Mouse (Mus musculus) small intestine, adult 2 months (tissue): Measurements from ENCODE around the gene Rbl2.

Experiments
- CTCF ChIP-seq: fragments of 200-500 bp; IDR thresholded peaks from 2 replicates; pipeline ENCODE4 v1.5.1; 2012; ENCODE audit warnings: low read depth, mild to moderate bottlenecking, control low read depth, inconsistent platforms, low read length, moderate library complexity, mixed read lengths; ENCODE audit not compliant: insufficient replicate concordance, insufficient read length; ENCODE audit errors: extremely low read depth
- POLR2A ChIP-seq: fragments of 200-500 bp; IDR thresholded peaks from 2 replicates; pipeline ENCODE4 v1.6.1; 2012; ENCODE audit warnings: low read depth, mild to moderate bottlenecking, control low read depth, inconsistent platforms, low read length, moderate library complexity

- TF ChIP-seq POLR2A (no peak), CTCF (no peak)
These were observed 90.3 kb downstream of the Rbl2 start for GRCm38 (mm10) chr8:91159959-91160800.
